Mouse (Mus musculus) heart, adult 2 months (tissue): Measurements from ENCODE around the gene Fam187a.

Experiments used
- CTCF ChIP-seq: fragments of 200-600 bp; IDR thresholded peaks from 2 replicates; pipeline ENCODE4 v1.8.1; 2022; ENCODE audit warnings: antibody characterized with exemption, mild to moderate bottlenecking, moderate library complexity
- EP300 ChIP-seq: fragments of 200-500 bp; IDR thresholded peaks from 2 replicates; pipeline ENCODE4 v1.6.1; 2011; ENCODE audit warnings: low read depth, low read length, control low read depth; ENCODE audit not compliant: insufficient read depth
- POLR2A ChIP-seq: fragments of 200-500 bp; IDR thresholded peaks from 2 replicates; pipeline ENCODE4 v1.6.1; 2011; ENCODE audit warnings: mild to moderate bottlenecking, low read depth, low read length, control low read depth; ENCODE audit not compliant: insufficient read depth

- TF ChIP-seq CTCF (peak; percentile 22), POLR2A (0 out of 2 replicates have a peak, but pooled peaks have one; percentile 12), EP300 (0 out of 2 replicates have a peak, but pooled peaks have one; percentile 44)
These were observed 46.8 kb upstream of the Fam187a start for GRCm38 (mm10) chr11:102838126-102838525.
